Mouse (Mus musculus) heart, embryonic 10.5 days (tissue): Measurements from ENCODE around the gene Krt87. TPM values are rescaled to one million over a fixed set of nuclear protein-coding genes. Genes with fewer than 3 reads are reported as not detected.

ENCODE experiments used
- DNase-seq: peaks from one replicate; pipeline ENCODE4 v3.0.0-alpha.2; 2017; ENCODE audit warnings: low spot score
- H3K27ac ChIP-seq: fragments of 300-500 bp; sonication (generic); 2 replicates; pipeline ENCODE4 v1.5.1; 2016; ENCODE audit warnings: mild to moderate bottlenecking
- H3K27me3 ChIP-seq: fragments of 300-500 bp; sonication (generic); 2 replicates; pipeline ENCODE4 v1.6.1; 2016; ENCODE audit warnings: mild to moderate bottlenecking; ENCODE audit not compliant: poor library complexity, insufficient read depth, severe bottlenecking
- H3K36me3 ChIP-seq: fragments of 300-500 bp; sonication (generic); 2 replicates; pipeline ENCODE4 v1.6.1; 2016; ENCODE audit warnings: mild to moderate bottlenecking, moderate library complexity
- H3K4me1 ChIP-seq: fragments of 300-500 bp; sonication (generic); 2 replicates; pipeline ENCODE4 v1.6.1; 2016; ENCODE audit warnings: mild to moderate bottlenecking
- H3K4me3 ChIP-seq: fragments of 300-500 bp; sonication (generic); 2 replicates; pipeline ENCODE4 v1.5.1; 2016; ENCODE audit warnings: mild to moderate bottlenecking, moderate library complexity
- H3K9me3 ChIP-seq: fragments of 300-500 bp; sonication (generic); 2 replicates; pipeline ENCODE4 v1.6.1; 2016; ENCODE audit warnings: mild to moderate bottlenecking, moderate library complexity
- WGBS: fragments of 180-500 bp; shearing (Covaris S2); methylation state at CpG from one replicate; pipeline ENCODE4 v1.1.7; 2016; 5-methylcytosine and 5-hydroxymethylcytosine counted together
- polyA plus RNA-seq: library from polyadenylated mRNA; unstranded; fragments of >200 nt; fragmentation: Nextera tagmentation; extraction: Ambion mirVana; gene quantifications from 2 replicates; pipeline ENCODE4 v1.2.1, GENCODE M21; 2016

Krt87 gene
- polyA plus RNA-seq, 1 experiment from 2014 or later, result not detected

DNA sequence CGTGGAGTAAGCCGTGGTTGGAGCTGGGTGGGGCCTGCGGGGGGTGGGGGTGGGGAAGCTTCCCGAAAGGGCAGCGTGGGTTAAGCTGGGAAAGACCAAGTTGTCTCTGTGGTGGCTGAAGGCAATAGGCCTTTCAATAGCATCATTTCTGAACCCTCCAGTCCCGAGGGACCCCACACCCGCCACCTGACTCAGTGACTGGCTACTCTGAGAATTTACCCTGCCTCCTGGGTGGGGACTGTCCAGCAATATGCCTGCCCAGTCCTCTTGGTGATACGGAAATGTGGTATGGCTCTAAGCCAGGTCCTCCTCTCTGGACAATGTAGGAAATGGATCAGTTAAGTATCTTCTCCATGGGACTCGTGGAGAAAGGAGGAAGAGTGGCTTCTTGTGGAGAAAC lies 56.8 kb downstream of the Krt87 start:
- WGBS, result 53% methylated on average over 9 of the region's 9 CpGs
- peaks cover 43% of the 10 kb centered on the region for H3K4me1 ChIP-seq
- H3K27ac ChIP-seq, result no peak overlapping the region
- H3K36me3 ChIP-seq, result no peaks in the 10 kb centered on the region
- no peaks in the 10 kb centered on the region for H3K9me3 ChIP-seq
- H3K27me3 ChIP-seq, result peaks cover 38% of the 10 kb centered on the region
- H3K4me3 ChIP-seq, result no peak overlapping the region
- DNase-seq, result no peak

Other genes with a start within 250 kb of the Krt87 start
- gene Grasp, start 214.6 kb downstream of the Krt87 start, polyA plus RNA-seq, result 3.4 and 5.0 TPM in 2 replicates
- gene Nr4a1, start 184.5 kb downstream of the Krt87 start, polyA plus RNA-seq, result 8.0 and 13.0 TPM in 2 replicates
- 59.5 and 77.0 TPM in 2 replicates for gene Atg101, start 154.5 kb downstream of the Krt87 start, polyA plus RNA-seq
- gene 6030408B16Rik, start 145.6 kb downstream of the Krt87 start, polyA plus RNA-seq, result 0.49 and 1.8 TPM in 2 replicates
- 0.80 and 1.7 TPM in 2 replicates for gene Krt80, start 68.6 kb downstream of the Krt87 start, polyA plus RNA-seq
- gene Krt7, start 27.8 kb downstream of the Krt87 start, polyA plus RNA-seq, result 26.7 and 31.9 TPM in 2 replicates
- not detected in 2 replicates for gene Krt88, start 8.9 kb upstream of the Krt87 start, polyA plus RNA-seq
- not detected in 2 replicates for gene Krt81, start 24.9 kb upstream of the Krt87 start, polyA plus RNA-seq
- not detected in 2 replicates for gene Krt86, start 34.7 kb upstream of the Krt87 start, polyA plus RNA-seq
- gene Krt83, start 52.7 kb upstream of the Krt87 start, polyA plus RNA-seq, result not detected in 2 replicates
- gene Gm49425, start 78.5 kb upstream of the Krt87 start, polyA plus RNA-seq, result not detected in 2 replicates
- gene Krt84, start 94.0 kb upstream of the Krt87 start, polyA plus RNA-seq, result not detected in 2 replicates
- not detected in 2 replicates for gene Krt82, start 111.9 kb upstream of the Krt87 start, polyA plus RNA-seq
- gene Krt90, start 124.1 kb upstream of the Krt87 start, polyA plus RNA-seq, result 0.26 and 0.29 TPM in 2 replicates
- gene Krt75, start 135.1 kb upstream of the Krt87 start, polyA plus RNA-seq, result 0.10 TPM in 1 of 2 replicates, not detected in the other
- not detected in 2 replicates for gene Gm5414, start 189.4 kb upstream of the Krt87 start, polyA plus RNA-seq
- not detected in 2 replicates for gene Gm5478, start 208.6 kb upstream of the Krt87 start, polyA plus RNA-seq
- gene Krt6b, start 241.5 kb upstream of the Krt87 start, polyA plus RNA-seq, result not detected in 2 replicates